Mouse (Mus musculus) pancreas, adult 10 weeks (tissue): ENCODE data around the gene Vmn1r21. TPM values are rescaled to one million over a fixed set of nuclear protein-coding genes. Genes with fewer than 3 reads are reported as not detected.

Experiments
- polyA plus RNA-seq: library from polyadenylated mRNA; stranded (reverse); fragments of 350-450 nt; fragmentation: Illumina TruSeq; extraction: RNeasy Lipid Tissue Mini Kit (QIAGEN cat#74804); gene quantifications from one replicate; pipeline ENCODE4 v1.2.3, GENCODE M21; 2015; ENCODE audit warnings: low read depth, low replicate concordance; ENCODE audit not compliant: insufficient read depth

The Vmn1r21 gene
- polyA plus RNA-seq = not detected

GRCm38 (mm10) chr6:57850286-57850685 lies at the start of gene Vmn1r21:
Vmn1r21 (minus strand) TSS chr6:57850343.

DNA sequence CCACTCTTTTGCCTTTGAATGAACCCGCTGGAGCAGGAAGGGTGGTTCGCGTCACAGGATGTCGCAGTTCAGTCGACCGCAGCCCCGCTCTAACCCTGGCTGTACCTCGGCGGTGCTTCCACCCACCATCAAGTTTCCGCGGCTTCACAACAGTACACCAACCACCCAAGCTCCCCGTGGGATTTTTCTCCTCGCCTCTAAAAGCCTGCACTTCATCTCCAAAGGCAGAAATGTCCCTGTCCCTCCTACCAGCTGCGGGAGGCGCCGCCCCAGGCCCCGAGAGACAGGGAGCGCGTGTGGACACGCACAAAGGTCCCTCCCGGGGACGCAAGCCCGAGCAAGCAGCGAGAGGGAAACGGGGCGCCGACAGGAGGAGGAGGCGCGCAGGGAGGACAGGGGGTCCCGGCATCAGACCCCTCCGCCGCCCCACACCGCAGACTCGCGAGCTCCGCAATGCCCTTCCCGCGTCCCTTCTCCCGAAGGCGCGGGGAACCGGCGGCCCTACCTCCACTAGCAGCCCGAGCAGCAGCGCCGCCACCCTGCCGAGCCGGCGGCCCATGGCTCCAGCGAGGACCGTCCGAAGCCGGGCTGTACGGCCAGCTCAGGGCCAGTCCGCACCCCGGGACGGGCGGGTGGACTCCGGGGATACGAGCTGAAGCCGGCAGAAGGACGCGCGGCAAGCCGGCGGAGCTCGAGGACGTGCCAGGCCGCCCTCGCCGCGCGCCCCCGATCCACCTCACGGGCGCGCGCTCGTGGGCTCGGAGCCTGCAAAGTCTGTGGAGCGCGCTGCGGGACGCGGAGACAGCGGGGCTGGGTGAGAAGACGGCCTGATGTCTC lies 25.5 kb downstream of the Vmn1r21 start, which contains the start of gene Vopp1:
Vopp1 (minus strand) TSS at position 738 of the 837 bp plus-strand sequence.

Other genes starting within 250 kb of the Vmn1r21 start
- gene Pyurf, start 158.3 kb downstream of the Vmn1r21 start, polyA plus RNA-seq = 2.9 TPM
- gene Lancl2, start 147.8 kb downstream of the Vmn1r21 start, polyA plus RNA-seq = 2.3 TPM
- 3.4 TPM for gene Vopp1, start 25.2 kb downstream of the Vmn1r21 start, polyA plus RNA-seq
- not detected for gene Vmn1r22, start 57.7 kb upstream of the Vmn1r21 start, polyA plus RNA-seq
- not detected for gene Vmn1r23, start 76.5 kb upstream of the Vmn1r21 start, polyA plus RNA-seq
- not detected for gene Vmn1r24, start 111.2 kb upstream of the Vmn1r21 start, polyA plus RNA-seq
- gene Vmn1r25, start 130.5 kb upstream of the Vmn1r21 start, polyA plus RNA-seq = not detected
- gene Vmn1r26, start 164.8 kb upstream of the Vmn1r21 start, polyA plus RNA-seq = not detected